Mouse (Mus musculus) kidney, postnatal 0 days (tissue): ENCODE measurements around the gene Numb. TPM values are rescaled to one million over a fixed set of nuclear protein-coding genes. Genes with fewer than 3 reads are reported as not detected.

Experiments used
- ATAC-seq: fragments of 200-750 bp; cut with Nextera tagmentation; replicated peaks from 2 replicates; pipeline ENCODE4 v1.8.0; 2017; ENCODE audit warnings: low read depth, moderate number of reproducible peaks, moderate TSS enrichment, moderate library complexity; ENCODE audit not compliant: low FRiP score
- DNase-seq: peaks from one replicate; pipeline ENCODE4 v3.0.0-alpha.2; 2016; ENCODE audit warnings: low spot score
- H3K27ac ChIP-seq: fragments of 300-500 bp; sonication (generic); 2 replicates; pipeline ENCODE4 v1.5.1; 2014; ENCODE audit warnings: mild to moderate bottlenecking
- H3K27me3 ChIP-seq: fragments of 300-500 bp; sonication (generic); 2 replicates; pipeline ENCODE4 v1.6.1; 2014; ENCODE audit warnings: low read length, mixed read lengths; ENCODE audit not compliant: insufficient read depth
- H3K36me3 ChIP-seq: fragments of 300-500 bp; sonication (generic); 2 replicates; pipeline ENCODE4 v1.6.1; 2014; ENCODE audit warnings: low read length, mixed read lengths; ENCODE audit not compliant: insufficient read depth
- H3K4me1 ChIP-seq: fragments of 300-500 bp; sonication (generic); replicated peaks from 2 replicates; pipeline ENCODE4 v1.6.1; 2014; ENCODE audit warnings: antibody characterized with exemption, low read length, mixed read lengths; ENCODE audit not compliant: insufficient read depth
- H3K4me2 ChIP-seq: fragments of 300-500 bp; sonication (generic); 2 replicates; pipeline ENCODE4 v1.6.1; 2014; ENCODE audit warnings: mild to moderate bottlenecking, low read length, moderate library complexity, mixed read lengths
- H3K4me3 ChIP-seq: fragments of 300-500 bp; sonication (generic); replicated peaks from 2 replicates; pipeline ENCODE4 v1.5.1; 2014; ENCODE audit warnings: low read depth, low read length
- H3K9ac ChIP-seq: fragments of 300-500 bp; sonication (generic); 2 replicates; pipeline ENCODE4 v1.6.1; 2014; ENCODE audit warnings: low read depth, low read length
- H3K9me3 ChIP-seq: fragments of 300-500 bp; sonication (generic); replicated peaks from 2 replicates; pipeline ENCODE4 v1.6.1; 2016; ENCODE audit warnings: low read length, inconsistent platforms, mixed read lengths
- CTCF ChIP-seq: IDR thresholded peaks from 2 replicates; pipeline ENCODE4 v1.5.1; 2016; ENCODE audit warnings: antibody characterized with exemption, low read depth, mild to moderate bottlenecking, moderate library complexity
- WGBS: fragments of 180-500 bp; shearing (Covaris S2); extraction: QIAGEN DNeasy Blood & Tissue Kit; methylation state at CpG from one replicate; pipeline ENCODE4 v1.1.7; 2014; 5-methylcytosine and 5-hydroxymethylcytosine counted together
- polyA plus RNA-seq: library from polyadenylated mRNA; unstranded; fragments of >200 nt; fragmentation: Nextera tagmentation; extraction: Ambion mirVana; gene quantifications from 2 replicates; pipeline ENCODE4 v1.2.1, GENCODE M21; 2015

The Numb gene
- polyA plus RNA-seq, 1 experiment from 2014 or later = 28.7 TPM

DNA sequence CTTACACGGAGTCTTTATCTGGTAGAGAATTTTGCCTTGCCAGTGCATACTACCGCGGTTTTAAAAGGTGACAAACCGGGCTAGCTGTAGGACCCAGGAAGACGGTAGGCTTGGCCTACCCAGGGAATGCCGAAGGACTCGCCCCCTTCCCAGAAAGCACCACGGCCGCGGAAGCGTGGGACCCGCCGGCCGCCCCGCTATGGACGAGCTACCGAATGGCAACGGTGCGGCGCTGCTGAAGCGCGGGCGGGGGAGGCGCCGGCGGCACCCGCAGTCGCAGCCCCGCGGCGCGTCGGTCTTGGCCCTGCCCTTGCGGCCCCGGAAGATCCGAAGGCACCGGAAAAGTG is 28.7 kb upstream of the Numb start, which contains the start of gene Riox1:
Gene Riox1, plus strand, starts transcription at position 116 of the 347 bp plus-strand sequence.
- peaks cover 13% of the 10 kb centered on the region for H3K4me1 ChIP-seq
- WGBS = under 1% methylated on average over 37 of the region's 37 CpGs
- H3K9me3 ChIP-seq = no peaks in the 10 kb centered on the region
- H3K36me3 ChIP-seq = no peaks in the 10 kb centered on the region
- DNase-seq (peak; percentile 95), ATAC-seq (peak; percentile 89)
- peak within 1 kb of the TSS; percentile 59 for H3K4me3 ChIP-seq
- no peak for TF ChIP-seq CTCF
- H3K9ac ChIP-seq = peak within 1 kb of the TSS; percentile 68
- no peaks in the 10 kb centered on the region for H3K27me3 ChIP-seq
- H3K4me2 ChIP-seq = peak within 1 kb of the TSS; percentile 86
- H3K27ac ChIP-seq = peak within 1 kb of the TSS; percentile 72

DNA sequence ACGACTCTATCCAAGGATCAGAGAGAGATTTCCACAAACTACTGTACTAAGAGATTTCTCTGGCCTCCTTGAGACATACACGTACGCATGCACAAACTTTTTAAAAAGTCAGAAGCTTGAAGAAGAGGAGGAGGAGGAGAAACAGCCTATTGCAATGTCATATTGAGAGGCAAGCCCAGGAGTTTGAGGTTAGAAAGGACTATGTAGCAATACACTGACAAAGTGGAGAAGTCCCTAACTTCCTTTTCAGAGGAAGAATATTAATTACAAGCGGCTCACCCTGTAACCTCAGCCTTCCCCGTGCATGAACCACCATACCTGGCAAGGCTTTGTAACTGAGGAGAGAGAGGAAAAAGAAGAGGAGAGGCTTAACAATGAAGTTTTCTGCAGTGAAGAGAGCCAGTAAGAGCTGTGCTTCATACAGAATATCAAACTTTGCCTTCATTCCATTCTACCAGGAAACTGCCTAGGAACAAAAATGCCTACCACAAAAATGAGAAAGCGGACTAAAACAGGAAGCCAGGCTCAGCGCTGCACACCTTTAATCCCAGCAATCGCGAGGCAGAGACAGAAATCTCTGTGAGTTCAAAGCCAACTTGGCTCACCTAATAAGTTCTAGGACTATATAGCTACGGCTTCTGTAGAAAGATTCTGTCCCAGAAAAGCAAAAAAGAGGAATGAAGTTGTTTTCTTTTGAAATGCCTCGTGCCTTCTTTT is 28.2 kb upstream of the Numb start:
- Histone ChIP-seq H3K4me1 (peaks cover 13% of the 10 kb centered on the region), H3K4me3 (peak overlapping the region; percentile 59), H3K9ac (peak overlapping the region; percentile 68), H3K27me3 (no peaks in the 10 kb centered on the region), H3K36me3 (no peaks in the 10 kb centered on the region), H3K4me2 (peak overlapping the region; percentile 86), H3K9me3 (no peaks in the 10 kb centered on the region), H3K27ac (peak overlapping the region; percentile 38; the same call in 1 of the 2 replicates)
- DNase-seq = no peak
- WGBS = 22% methylated on average over 11 of the region's 11 CpGs
- no peak for ATAC-seq
- TF ChIP-seq CTCF = no peak

DNA sequence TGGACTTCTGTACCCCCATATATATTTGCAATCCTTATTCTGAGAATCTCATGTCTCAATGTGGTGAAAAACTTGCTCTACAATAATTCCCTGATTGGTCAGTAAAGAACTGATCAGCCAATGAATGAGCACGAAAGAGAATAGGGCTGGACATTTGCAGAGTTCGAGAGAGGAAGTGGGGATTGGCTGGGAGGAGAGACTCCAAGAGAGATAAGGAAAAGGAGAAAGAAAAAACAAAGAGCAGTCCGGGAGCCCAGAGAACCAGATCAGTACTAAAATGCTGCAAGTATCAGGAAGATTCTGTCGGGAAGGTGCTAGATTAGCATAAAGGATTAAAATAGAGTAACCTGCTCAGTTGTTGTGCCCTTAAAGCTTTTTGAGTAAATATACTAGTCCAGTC is 27.3 kb upstream of the Numb start:
- WGBS = 86% methylated on average over 4 of the region's 4 CpGs
- ATAC-seq = no peak
- Histone ChIP-seq H3K36me3 (no peaks in the 10 kb centered on the region), H3K27me3 (no peaks in the 10 kb centered on the region), H3K9ac (no peak overlapping the region), H3K4me1 (peaks cover 13% of the 10 kb centered on the region), H3K4me3 (no peak overlapping the region), H3K27ac (no peak overlapping the region), H3K4me2 (no peak overlapping the region), H3K9me3 (no peaks in the 10 kb centered on the region)
- no peak for DNase-seq
- TF ChIP-seq CTCF = no peak

DNA sequence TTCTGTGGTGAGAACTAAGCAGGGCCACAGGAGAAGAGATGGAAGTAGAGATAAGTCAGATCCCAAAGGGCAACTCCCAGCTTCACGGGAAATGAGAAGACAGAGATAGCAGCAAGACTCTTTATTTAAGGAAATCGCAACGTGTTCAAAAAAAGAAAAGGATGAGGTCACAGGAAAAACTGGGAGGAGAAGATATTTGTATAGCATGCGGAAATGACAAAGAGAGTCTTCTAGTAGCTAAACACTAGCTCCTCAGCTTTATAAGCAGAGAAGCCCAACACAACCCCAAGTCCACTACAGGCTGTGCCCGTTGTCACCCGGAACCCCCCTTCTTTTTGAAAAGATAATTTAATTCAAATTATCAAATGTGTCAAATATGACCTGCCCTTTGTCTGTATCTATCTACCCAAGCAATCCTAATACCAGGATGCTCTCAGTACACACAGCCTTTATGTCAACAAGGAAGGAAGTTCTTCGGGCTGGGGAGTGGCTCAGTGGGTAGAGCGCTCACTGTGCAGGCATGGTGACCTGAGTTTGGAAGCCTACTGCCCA is 25.6 kb upstream of the Numb start:
- DNase-seq = peak; percentile 56
- WGBS = 72% methylated on average over 8 of the region's 8 CpGs
- TF ChIP-seq CTCF = no peak
- Histone ChIP-seq H3K27ac (no peak overlapping the region), H3K4me3 (no peak overlapping the region), H3K9ac (no peak overlapping the region), H3K27me3 (no peaks in the 10 kb centered on the region), H3K4me1 (0 out of 2 replicates have a peak, but pooled peaks cover 9% of the 10 kb centered on the region), H3K4me2 (no peak overlapping the region), H3K36me3 (no peaks in the 10 kb centered on the region), H3K9me3 (no peaks in the 10 kb centered on the region)
- no peak for ATAC-seq

DNA sequence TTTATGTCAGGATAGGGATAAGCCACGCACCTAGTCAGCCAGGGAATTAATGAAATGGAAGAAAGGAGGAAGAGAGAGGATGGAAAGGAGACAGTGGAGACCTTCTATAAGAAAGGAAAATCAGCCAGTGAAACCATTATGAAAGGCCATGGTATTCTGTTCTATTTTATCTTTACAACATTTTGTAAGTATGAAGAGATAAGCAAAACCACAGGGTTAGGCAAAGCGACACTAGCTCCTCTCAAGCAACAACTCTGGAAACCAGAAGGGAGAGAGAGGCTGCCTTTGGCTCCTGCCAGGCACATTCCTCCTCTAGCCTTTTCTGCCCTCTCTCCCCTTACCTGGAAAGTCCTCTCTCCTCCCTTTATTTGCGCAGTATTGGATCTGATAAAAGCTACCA is 20.2 kb upstream of the Numb start:
- H3K36me3 ChIP-seq = no peaks in the 10 kb centered on the region
- H3K4me1 ChIP-seq = no peaks in the 10 kb centered on the region
- DNase-seq (no peak), ATAC-seq (no peak)
- no peak overlapping the region for H3K4me3 ChIP-seq
- no peaks in the 10 kb centered on the region for H3K9me3 ChIP-seq
- H3K27me3 ChIP-seq = no peaks in the 10 kb centered on the region
- H3K4me2 ChIP-seq = no peak overlapping the region
- no peak for TF ChIP-seq CTCF
- WGBS = 71% methylated on average over 3 of the region's 3 CpGs
- H3K27ac ChIP-seq = no peak overlapping the region
- H3K9ac ChIP-seq = no peak overlapping the region

DNA sequence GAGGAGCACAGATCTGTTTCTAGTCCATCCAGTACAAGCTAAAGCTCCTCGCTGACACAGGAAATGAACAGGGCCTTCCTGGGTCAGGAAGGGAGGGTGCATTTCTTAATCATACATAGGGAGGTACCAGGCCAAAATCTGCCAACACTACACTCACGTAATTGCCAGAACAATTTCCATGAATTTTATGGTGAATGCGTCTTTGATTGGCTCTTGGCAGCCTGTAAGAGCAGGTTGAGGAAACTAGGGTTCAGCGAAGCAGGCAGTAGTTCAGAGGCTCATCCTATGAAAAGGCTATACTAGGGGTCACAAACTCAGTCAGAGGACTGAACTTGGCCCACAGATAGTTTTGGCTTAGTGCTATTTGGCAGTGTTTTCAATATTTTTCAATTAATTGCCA is 18.3 kb upstream of the Numb start:
- no peak overlapping the region for H3K27ac ChIP-seq
- H3K4me2 ChIP-seq = no peak overlapping the region
- no peaks in the 10 kb centered on the region for H3K9me3 ChIP-seq
- H3K36me3 ChIP-seq = no peaks in the 10 kb centered on the region
- H3K4me3 ChIP-seq = no peak overlapping the region
- H3K4me1 ChIP-seq = no peaks in the 10 kb centered on the region
- 61% methylated on average over 4 of the region's 4 CpGs for WGBS
- TF ChIP-seq CTCF = no peak
- H3K9ac ChIP-seq = no peak overlapping the region
- DNase-seq = no peak
- no peaks in the 10 kb centered on the region for H3K27me3 ChIP-seq
- no peak for ATAC-seq
